Mouse (Mus musculus) left cerebral cortex, adult 18-20 months (tissue): ENCODE results near the gene Rchy1. TPM values are rescaled to one million over a fixed set of nuclear protein-coding genes. Genes with fewer than 3 reads are reported as not detected.
"Not testable (repeated sequence)": the region's sequence is repeated elsewhere in the genome, so short reads cannot be mapped to it uniquely, and the experiment has no call there.

Source experiments
- DNase-seq, 2 experiments: peaks; one replicate each; pipeline ENCODE4 v3.0.0; 2021 to 2022; ENCODE audit warnings: low spot score in 2 of 2, mixed read lengths in 1 of 2
- total RNA-seq, 2 experiments: library from RNA; stranded (reverse); gene quantifications; 2 replicates each; pipeline ENCODE4 v1.2.3; 2021

The Rchy1 gene
- total RNA-seq, 2 experiments from 2014 or later = 39.9 to 41.1 TPM

GRCm38 (mm10) chr5:91961370-91961769 lies 1.5 kb downstream of the Rchy1 start:
- DNase-seq = no peak

DNA sequence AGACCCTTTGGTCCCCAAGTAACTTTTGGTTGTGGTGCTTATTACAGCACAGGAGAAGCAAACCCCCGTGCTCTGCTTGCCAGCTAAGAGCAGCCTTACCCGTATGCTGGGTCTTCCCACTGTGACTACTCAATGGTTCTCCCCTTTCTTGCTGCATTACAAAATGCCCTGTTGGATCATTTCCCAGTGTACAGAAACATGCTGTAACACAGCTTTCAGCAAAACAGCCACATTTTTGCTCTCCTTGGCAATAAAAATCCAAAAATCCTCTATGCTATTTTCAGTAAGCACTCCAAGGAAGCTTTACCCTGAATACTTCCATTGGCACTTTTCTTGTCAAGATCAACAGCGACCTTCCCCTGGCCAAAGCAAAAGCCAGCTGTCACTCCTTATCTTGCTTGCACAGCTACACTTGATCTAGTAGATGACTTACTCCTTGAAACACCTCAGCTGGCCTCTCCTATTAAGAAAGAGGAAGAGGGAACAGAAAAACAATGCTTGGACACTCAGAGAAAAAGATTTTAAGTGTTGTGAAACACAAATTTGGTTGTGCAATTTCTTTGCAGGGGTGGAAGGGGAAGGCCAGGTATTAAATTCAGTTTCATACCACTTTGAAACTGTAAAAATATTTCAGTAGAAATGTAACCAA lies 2.1 kb downstream of the Rchy1 start:
- DNase-seq = no peak

DNA sequence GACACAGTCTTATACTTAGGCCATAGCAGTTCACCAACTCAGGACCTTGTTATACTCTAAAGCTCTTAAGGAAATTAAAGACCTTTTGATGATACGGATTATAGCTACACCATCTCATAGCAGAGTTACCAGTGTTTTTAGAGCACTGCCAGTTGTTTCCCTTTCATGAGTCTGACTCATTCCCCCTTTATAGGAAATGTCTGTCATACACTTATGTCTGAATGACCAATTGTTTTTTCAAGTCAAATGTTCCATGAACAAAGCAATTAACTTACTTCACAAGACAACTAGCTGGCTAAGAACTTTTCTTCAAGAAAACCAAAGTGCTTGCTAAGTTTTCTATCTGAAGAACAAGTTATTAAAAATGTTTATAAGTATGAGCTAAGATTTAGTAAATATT lies 2.9 kb downstream of the Rchy1 start:
- no peak for DNase-seq

GRCm38 (mm10) chr5:91959096-91959495 lies 3.8 kb downstream of the Rchy1 start:
- DNase-seq = no peak

DNA sequence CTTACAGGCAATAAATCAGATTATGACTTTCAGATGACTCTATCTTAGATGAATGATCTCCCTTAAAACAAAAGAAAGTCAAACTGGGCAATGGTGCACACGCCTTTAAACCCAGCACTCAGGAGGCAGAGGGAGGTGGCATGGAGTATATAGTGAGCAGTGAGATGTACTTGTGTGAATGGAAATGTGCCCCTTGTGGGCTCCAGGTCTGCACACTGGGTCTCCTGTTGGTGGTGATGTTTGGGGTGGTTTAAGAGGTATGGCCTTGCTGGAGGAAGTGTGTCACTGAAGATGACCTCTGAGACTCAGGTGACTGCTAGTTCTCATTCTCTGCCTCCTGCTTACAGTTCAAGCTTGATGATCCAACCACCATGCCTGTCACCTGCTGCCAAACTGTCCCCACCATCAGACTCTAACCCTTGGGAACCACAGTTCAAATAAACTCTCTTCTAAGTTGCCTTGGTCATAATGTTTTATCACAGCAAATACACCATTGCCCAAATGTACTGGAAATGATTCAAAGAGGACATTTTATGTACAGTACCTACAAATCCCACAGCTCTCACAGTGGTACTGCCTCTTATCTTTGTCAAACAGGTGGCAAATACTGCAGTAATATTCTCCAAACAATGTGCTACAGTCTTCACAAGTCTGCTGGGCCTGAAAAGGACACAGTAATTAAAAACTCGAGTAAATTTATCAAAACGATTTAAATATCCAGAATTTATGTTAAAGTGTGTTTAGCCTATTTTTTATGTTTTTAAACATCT lies 5.7 kb downstream of the Rchy1 start:
- no peak for DNase-seq

- DNase-seq = no peak
Measured at GRCm38 (mm10) chr5:91951404-91951803, 11.5 kb downstream of the Rchy1 start.

- no peak for DNase-seq
Measured at GRCm38 (mm10) chr5:91949441-91949840, 13.4 kb downstream of the Rchy1 start.

DNA sequence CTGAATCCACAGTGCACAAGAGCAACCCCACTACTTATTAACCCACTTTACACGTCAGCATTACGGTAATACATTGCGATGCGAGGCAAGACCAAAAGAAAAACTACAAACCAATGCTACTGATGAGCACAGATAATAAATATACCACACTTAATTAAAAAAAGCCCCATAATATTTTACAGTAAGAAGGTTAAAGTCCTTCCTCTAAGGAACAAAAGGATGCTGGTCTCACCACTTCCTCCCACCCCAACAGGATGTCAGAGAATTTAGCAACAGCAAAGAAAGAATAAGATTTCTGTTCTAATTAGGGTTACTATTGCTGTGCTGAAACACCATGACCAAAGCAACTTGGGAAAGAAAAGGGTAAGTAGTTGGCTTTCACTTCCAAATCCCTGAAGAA lies 15.9 kb downstream of the Rchy1 start:
- DNase-seq = no peak

- DNase-seq = not testable (repeated sequence)
Measured at GRCm38 (mm10) chr5:91945609-91946008, 17.3 kb downstream of the Rchy1 start.

DNA sequence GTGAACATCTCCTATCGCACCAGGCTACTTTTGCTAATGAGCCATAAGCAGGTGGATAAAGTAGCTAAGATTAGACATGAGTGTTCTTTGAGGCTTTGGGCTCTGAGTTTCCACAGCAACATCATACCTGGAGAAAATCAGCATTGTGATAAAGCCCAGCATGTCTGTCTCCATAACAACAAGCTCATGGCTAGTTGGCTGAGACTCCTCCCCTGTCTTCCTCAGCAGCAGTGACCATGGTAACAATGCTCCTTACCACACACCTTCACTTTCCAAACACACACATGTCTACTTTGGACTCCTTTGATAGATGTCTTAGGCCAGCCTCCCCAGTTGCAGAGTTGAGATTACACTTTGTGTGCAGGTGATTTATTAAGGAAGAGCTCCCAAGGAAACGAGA lies 49.6 kb downstream of the Rchy1 start:
- no peak for DNase-seq

GRCm38 (mm10) chr5:91911384-91912106 lies 51.3 kb downstream of the Rchy1 start:
- DNase-seq = no peak

- no peak for DNase-seq
Measured at GRCm38 (mm10) chr5:91910616-91911015, 52.3 kb downstream of the Rchy1 start.

GRCm38 (mm10) chr5:91909010-91909620 lies 53.8 kb downstream of the Rchy1 start:
- no peak for DNase-seq

Other genes with a start within 250 kb of the Rchy1 start
- gene Odaph, start 24.4 kb upstream of the Rchy1 start, total RNA-seq = not detected
- 10 to 100 TPM; 36.4 to 37.4 TPM for gene Cdkl2, start 80.8 kb upstream of the Rchy1 start, total RNA-seq
- 100 to 1,000 TPM; 245 to 252 TPM for gene G3bp2, start 120.7 kb upstream of the Rchy1 start, total RNA-seq
- gene Uso1, start 174.9 kb upstream of the Rchy1 start, total RNA-seq = 10 to 100 TPM; 77.8 to 80.2 TPM